8 mouse cellular contexts compared by ENCODE assay signal in genomic region chr14:78850666-78851065, GRCm38 (mm10). TPM values are rescaled to one million over a fixed set of nuclear protein-coding genes. Genes with fewer than 3 reads are reported as not detected.
DNase-seq lines count a peak whose midpoint lies in the region; ATAC-seq lines count a peak whose summit lies in the region.

No protein-coding gene starts in this region.

- no peak overlapping the region for H3K9ac ChIP-seq in kidney, embryonic 14.5 days (ENCODE audit: low read depth, low read length)
- H3K9ac ChIP-seq in hindbrain, embryonic 11.5 days (ENCODE audit: low read depth, low read length), result no peak overlapping the region
- H3K9ac ChIP-seq in limb, embryonic 12.5 days (replicated peaks), result no peak overlapping the region
- no peak overlapping the region for H3K9ac ChIP-seq in stomach, embryonic 15.5 days

- WGBS in kidney, embryonic 14.5 days, result 15% methylated on average over 8 of the region's 8 CpGs
- WGBS in hindbrain, embryonic 11.5 days, result 10% methylated on average over 8 of the region's 8 CpGs
- WGBS in limb, embryonic 12.5 days, result 35% methylated on average over 8 of the region's 8 CpGs
- 25% methylated on average over 8 of the region's 8 CpGs for WGBS in stomach, embryonic 15.5 days

- peaks cover 8% of the 10 kb centered on the region; the same call in 1 of the 2 replicates for H3K4me1 ChIP-seq in kidney, embryonic 14.5 days (ENCODE audit: control insufficient read depth, insufficient read depth, low read length)
- H3K4me1 ChIP-seq in hindbrain, embryonic 11.5 days (replicated peaks; ENCODE audit: control insufficient read depth, insufficient read depth, low read length), result no peaks in the 10 kb centered on the region; the same call in none of the 2 replicates
- H3K4me1 ChIP-seq in limb, embryonic 12.5 days (replicated peaks), result peaks cover 19% of the 10 kb centered on the region
- peaks cover 9% of the 10 kb centered on the region for H3K4me1 ChIP-seq in stomach, embryonic 15.5 days

- no peaks in the 10 kb centered on the region for H3K36me3 ChIP-seq in kidney, embryonic 14.5 days (ENCODE audit: control insufficient read depth, insufficient read depth, low read length)
- no peaks in the 10 kb centered on the region for H3K36me3 ChIP-seq in hindbrain, embryonic 11.5 days (ENCODE audit: control insufficient read depth, insufficient read depth, low read length)
- H3K36me3 ChIP-seq in limb, embryonic 12.5 days, result no peaks in the 10 kb centered on the region
- H3K36me3 ChIP-seq in stomach, embryonic 15.5 days, result no peaks in the 10 kb centered on the region

- ATAC-seq in kidney, embryonic 14.5 days (ENCODE audit: low FRiP score, low TSS enrichment), result no peak
- peak; percentile 89 for ATAC-seq in hindbrain, embryonic 11.5 days (ENCODE audit: low FRiP score)
- no peak for ATAC-seq in limb, embryonic 12.5 days (ENCODE audit: insufficient number of reproducible peaks, insufficient read depth, low FRiP score, low TSS enrichment, low read depth)
- ATAC-seq in stomach, embryonic 15.5 days (ENCODE audit: insufficient read depth, low FRiP score, low read depth), result 0 out of 2 replicates have a peak, but pooled peaks have one; percentile 40
- no peak for ATAC-seq in megakaryocyte progenitor cell, adult 5-6 weeks (replicated peaks; ENCODE audit: poor library complexity)
- ATAC-seq in frontal cortex, adult (ENCODE audit: low TSS enrichment), result no peak

- H3K27me3 ChIP-seq in kidney, embryonic 14.5 days (ENCODE audit: control insufficient read depth, insufficient read depth, low read length), result no peaks in the 10 kb centered on the region
- H3K27me3 ChIP-seq in hindbrain, embryonic 11.5 days (ENCODE audit: control insufficient read depth, insufficient read depth, low read length), result no peaks in the 10 kb centered on the region
- no peaks in the 10 kb centered on the region for H3K27me3 ChIP-seq in limb, embryonic 12.5 days
- H3K27me3 ChIP-seq in stomach, embryonic 15.5 days (replicated peaks), result no peaks in the 10 kb centered on the region

- H3K4me2 ChIP-seq in kidney, embryonic 14.5 days (replicated peaks; ENCODE audit: low read depth, low read length), result no peak overlapping the region; the same call in 1 of the 2 replicates
- no peak overlapping the region; the same call in 1 of the 2 replicates for H3K4me2 ChIP-seq in hindbrain, embryonic 11.5 days (replicated peaks; ENCODE audit: low read depth, low read length)
- peak overlapping the region; percentile 15; the same call in 1 of the 2 replicates for H3K4me2 ChIP-seq in limb, embryonic 12.5 days
- H3K4me2 ChIP-seq in stomach, embryonic 15.5 days, result no peak overlapping the region

- H3K9me3 ChIP-seq in kidney, embryonic 14.5 days (ENCODE audit: control insufficient read depth, low read length), result no peaks in the 10 kb centered on the region
- H3K9me3 ChIP-seq in hindbrain, embryonic 11.5 days (ENCODE audit: control insufficient read depth, low read length), result no peaks in the 10 kb centered on the region
- no peaks in the 10 kb centered on the region for H3K9me3 ChIP-seq in limb, embryonic 12.5 days
- H3K9me3 ChIP-seq in stomach, embryonic 15.5 days, result no peaks in the 10 kb centered on the region

- no peak overlapping the region for H3K4me3 ChIP-seq in kidney, embryonic 14.5 days (ENCODE audit: low read length)
- no peak overlapping the region for H3K4me3 ChIP-seq in hindbrain, embryonic 11.5 days (ENCODE audit: low read depth, low read length)
- H3K4me3 ChIP-seq in limb, embryonic 12.5 days (replicated peaks), result no peak overlapping the region
- no peak overlapping the region for H3K4me3 ChIP-seq in stomach, embryonic 15.5 days (replicated peaks)

- peak; percentile 89 for DNase-seq in kidney, adult 11 months
- peak; percentile 67 for DNase-seq in hindbrain, embryonic 11.5 days (ENCODE audit: low spot score)
- no peak for DNase-seq in spleen, adult 12 weeks (ENCODE audit: low spot score)

- no peak overlapping the region for H3K27ac ChIP-seq in kidney, embryonic 14.5 days (ENCODE audit: low read depth, low read length)
- H3K27ac ChIP-seq in hindbrain, embryonic 11.5 days (ENCODE audit: low read depth, low read length), result no peak overlapping the region
- H3K27ac ChIP-seq in limb, embryonic 12.5 days, result no peak overlapping the region
- no peak overlapping the region for H3K27ac ChIP-seq in stomach, embryonic 15.5 days

RNA-seq across cellular contexts. Expression of gene Vwa8, which starts 1.8 kb away (rescaled TPM):
- polyA plus RNA-seq in kidney, embryonic 14.5 days (2014; fragmentation: Nextera tagmentation; extraction: Ambion mirVana), result 9.3 and 15.5 TPM in 2 replicates
- polyA plus RNA-seq in hindbrain, embryonic 11.5 days (2014; fragmentation: Nextera tagmentation; extraction: Ambion mirVana), result 7.2 and 8.4 TPM in 2 replicates
- 11.7 TPM in 2 replicates for polyA plus RNA-seq in limb, embryonic 12.5 days (2016; fragmentation: Nextera tagmentation; extraction: Ambion mirVana)
- polyA plus RNA-seq in stomach, embryonic 15.5 days (2015; fragmentation: Nextera tagmentation; extraction: Ambion mirVana), result 11.0 and 13.1 TPM in 2 replicates
- total RNA-seq in megakaryocyte progenitor cell, adult 5-6 weeks (2015), result 22.6 and 22.8 TPM in 2 replicates
- total RNA-seq in megakaryocyte progenitor cell, adult 5-6 weeks (2017), result 21.8 and 26.6 TPM in 2 replicates

Comparison
In these comparisons a context has a peak if more than half of its experiments do, and no peak if none do; other contexts are left out.
1. ATAC-seq: peak in hindbrain, embryonic 11.5 days (single experiment) and stomach, embryonic 15.5 days (single experiment); none in kidney, embryonic 14.5 days (single experiment), limb, embryonic 12.5 days (single experiment), megakaryocyte progenitor cell, adult 5-6 weeks (single experiment) and frontal cortex, adult (single experiment).